Mouse (Mus musculus) lung, postnatal 0 days (tissue): ENCODE measurements around the gene Ostn.

Experiments used
- CTCF ChIP-seq: IDR thresholded peaks from 2 replicates; pipeline ENCODE4 v1.5.1; 2016; ENCODE audit warnings: antibody characterized with exemption, mild to moderate bottlenecking
- EP300 ChIP-seq: IDR thresholded peaks from 2 replicates; pipeline ENCODE4 v1.6.1; 2016; ENCODE audit warnings: antibody characterized with exemption, mild to moderate bottlenecking, control low read depth

DNA sequence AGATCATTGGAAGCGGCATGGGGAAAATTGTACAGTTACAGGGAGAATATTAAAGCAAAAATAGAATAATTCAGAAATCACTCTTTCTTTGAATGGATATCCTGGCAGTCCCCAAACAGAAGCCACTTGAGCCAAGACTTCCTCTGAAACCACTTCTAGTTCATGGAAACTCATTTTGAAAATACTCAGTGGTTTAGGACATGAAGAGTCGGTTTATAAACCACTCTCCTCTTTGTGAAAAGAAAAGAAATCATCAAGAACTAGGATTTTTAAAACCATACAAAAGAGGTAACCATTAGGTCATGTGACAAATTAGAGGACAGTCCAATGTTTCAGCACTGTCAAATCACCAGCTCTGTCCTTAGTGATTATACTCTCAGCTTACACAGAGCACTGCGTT lies 19.9 kb upstream of the Ostn start:
- TF ChIP-seq EP300 (no peak), CTCF (no peak)
